Mouse (Mus musculus) limb, embryonic 11.5 days (tissue): ENCODE results near the gene Prdm12. TPM values are rescaled to one million over a fixed set of nuclear protein-coding genes. Genes with fewer than 3 reads are reported as not detected.
A peak's percentile ranks its signal among the peaks of the same experiment; 100 is the strongest.

Experiments used
- ATAC-seq: fragments of 200-750 bp; cut with Nextera tagmentation; 2 replicates; pipeline ENCODE4 v1.8.0; 2017; ENCODE audit warnings: low read depth; ENCODE audit not compliant: insufficient number of reproducible peaks, low FRiP score, low TSS enrichment
- DNase-seq: peaks from one replicate; pipeline ENCODE4 v3.0.0-alpha.2; 2015; ENCODE audit warnings: low spot score
- H3K27ac ChIP-seq: fragments of 300-500 bp; sonication (generic); replicated peaks from 2 replicates; pipeline ENCODE4 v1.5.1; 2014; ENCODE audit warnings: low read depth, mild to moderate bottlenecking, low read length
- H3K27me3 ChIP-seq: fragments of 300-500 bp; sonication (generic); 2 replicates; pipeline ENCODE4 v1.6.1; 2014; ENCODE audit warnings: mild to moderate bottlenecking, low read length, mixed read lengths; ENCODE audit not compliant: control insufficient read depth, insufficient read depth
- H3K36me3 ChIP-seq: fragments of 300-500 bp; sonication (generic); 2 replicates; pipeline ENCODE4 v1.6.1; 2014; ENCODE audit warnings: mild to moderate bottlenecking, low read length, moderate library complexity, mixed read lengths; ENCODE audit not compliant: control insufficient read depth, insufficient read depth
- H3K4me1 ChIP-seq: fragments of 300-500 bp; sonication (generic); 2 replicates; pipeline ENCODE4 v1.6.1; 2014; ENCODE audit warnings: low read length, mixed read lengths; ENCODE audit not compliant: control insufficient read depth, insufficient read depth
- H3K4me2 ChIP-seq: fragments of 300-500 bp; sonication (generic); 2 replicates; pipeline ENCODE4 v1.6.1; 2014; ENCODE audit warnings: low read depth, mild to moderate bottlenecking, moderate library complexity; ENCODE audit not compliant: severe bottlenecking
- H3K4me3 ChIP-seq: fragments of 300-500 bp; sonication (generic); 2 replicates; pipeline ENCODE4 v1.5.1; 2014; ENCODE audit warnings: low read depth, low read length
- H3K9ac ChIP-seq: fragments of 300-500 bp; sonication (generic); 2 replicates; pipeline ENCODE4 v1.6.1; 2014; ENCODE audit warnings: mild to moderate bottlenecking, low read length
- H3K9me3 ChIP-seq: fragments of 300-500 bp; sonication (generic); 2 replicates; pipeline ENCODE4 v1.6.1; 2016; ENCODE audit warnings: low read length; ENCODE audit not compliant: control insufficient read depth
- WGBS: fragments of 180-500 bp; shearing (Covaris S2); extraction: QIAGEN DNeasy Blood & Tissue Kit; methylation state at CpG from one replicate; pipeline ENCODE4 v1.1.7; 2014; 5-methylcytosine and 5-hydroxymethylcytosine counted together
- polyA plus RNA-seq: library from polyadenylated mRNA; unstranded; fragments of >200 nt; fragmentation: Nextera tagmentation; extraction: Ambion mirVana; gene quantifications from 2 replicates; pipeline ENCODE4 v1.2.1, GENCODE M21; 2014

Prdm12 gene
- polyA plus RNA-seq, 1 experiment from 2014 or later, result 0.09 TPM

- Histone ChIP-seq H3K4me1 (no peaks in the 10 kb centered on the region), H3K9me3 (no peaks in the 10 kb centered on the region), H3K27me3 (no peaks in the 10 kb centered on the region), H3K4me2 (no peak overlapping the region), H3K36me3 (peaks cover 13% of the 10 kb centered on the region), H3K4me3 (no peak overlapping the region), H3K27ac (no peak overlapping the region), H3K9ac (no peak overlapping the region)
- 85% methylated on average over 14 of the region's 14 CpGs for WGBS
- ATAC-seq (no peak), DNase-seq (no peak)
Measured at GRCm38 (mm10) chr2:31618484-31619161, 21.2 kb upstream of the Prdm12 start.

- Histone ChIP-seq H3K4me2 (no peak overlapping the region), H3K36me3 (peaks cover 8% of the 10 kb centered on the region; the same call in 1 of the 2 replicates), H3K27ac (no peak overlapping the region), H3K9ac (no peak overlapping the region), H3K9me3 (no peaks in the 10 kb centered on the region), H3K4me1 (no peaks in the 10 kb centered on the region), H3K27me3 (no peaks in the 10 kb centered on the region), H3K4me3 (no peak overlapping the region)
- DNase-seq (no peak), ATAC-seq (no peak)
- 91% methylated on average over 6 of the region's 6 CpGs for WGBS
Measured at GRCm38 (mm10) chr2:31619208-31619607, 20.6 kb upstream of the Prdm12 start.

GRCm38 (mm10) chr2:31633531-31633930 lies 6.3 kb upstream of the Prdm12 start:
- H3K4me2 ChIP-seq, result no peak overlapping the region
- no peak overlapping the region for H3K27ac ChIP-seq
- WGBS, result 69% methylated on average over 3 of the region's 3 CpGs
- no peak overlapping the region for H3K4me3 ChIP-seq
- DNase-seq, result no peak
- peaks cover 62% of the 10 kb centered on the region for H3K27me3 ChIP-seq
- no peaks in the 10 kb centered on the region for H3K36me3 ChIP-seq
- ATAC-seq, result no peak
- H3K4me1 ChIP-seq, result no peaks in the 10 kb centered on the region
- no peak overlapping the region for H3K9ac ChIP-seq
- no peaks in the 10 kb centered on the region; the same call in 1 of the 2 replicates for H3K9me3 ChIP-seq

GRCm38 (mm10) chr2:31635281-31636137 lies 4.3 kb upstream of the Prdm12 start:
- Histone ChIP-seq H3K4me1 (no peaks in the 10 kb centered on the region), H3K4me3 (peak overlapping the region; percentile 0; the same call in 1 of the 2 replicates), H3K27ac (no peak overlapping the region), H3K9me3 (no peaks in the 10 kb centered on the region; the same call in 1 of the 2 replicates), H3K27me3 (peaks cover 82% of the 10 kb centered on the region), H3K36me3 (no peaks in the 10 kb centered on the region), H3K4me2 (peak overlapping the region; percentile 34), H3K9ac (no peak overlapping the region)
- under 1% methylated on average over 52 of the region's 52 CpGs for WGBS
- DNase-seq (peak; percentile 56), ATAC-seq (no peak)

GRCm38 (mm10) chr2:31636138-31636741 lies 3.6 kb upstream of the Prdm12 start:
- under 1% methylated on average over 48 of the region's 48 CpGs for WGBS
- H3K4me3 ChIP-seq, result peak overlapping the region; percentile 21
- H3K27ac ChIP-seq, result no peak overlapping the region
- no peak overlapping the region for H3K9ac ChIP-seq
- ATAC-seq, result no peak
- DNase-seq, result peak; percentile 62
- H3K27me3 ChIP-seq, result peaks cover 89% of the 10 kb centered on the region
- H3K4me2 ChIP-seq, result peak overlapping the region; percentile 34
- H3K4me1 ChIP-seq, result no peaks in the 10 kb centered on the region
- no peaks in the 10 kb centered on the region; the same call in 1 of the 2 replicates for H3K9me3 ChIP-seq
- no peaks in the 10 kb centered on the region for H3K36me3 ChIP-seq

- H3K4me2 ChIP-seq, result peak overlapping the region; percentile 34
- DNase-seq (no peak), ATAC-seq (no peak)
- whole genome bisulfite sequencing, result 0% methylated on average over 35 of the region's 35 CpGs
- no peaks in the 10 kb centered on the region; the same call in 1 of the 2 replicates for H3K9me3 ChIP-seq
- H3K4me1 ChIP-seq, result no peaks in the 10 kb centered on the region
- peaks cover 94% of the 10 kb centered on the region for H3K27me3 ChIP-seq
- H3K36me3 ChIP-seq, result no peaks in the 10 kb centered on the region
- H3K4me3 ChIP-seq, result peak overlapping the region; percentile 21
- no peak overlapping the region for H3K9ac ChIP-seq
- no peak overlapping the region for H3K27ac ChIP-seq
Measured at GRCm38 (mm10) chr2:31636742-31637141, 3.1 kb upstream of the Prdm12 start.

GRCm38 (mm10) chr2:31637311-31637710 lies 2.5 kb upstream of the Prdm12 start:
- DNase-seq, result peak; percentile 54
- Histone ChIP-seq H3K9me3 (no peaks in the 10 kb centered on the region; the same call in 1 of the 2 replicates), H3K4me1 (no peaks in the 10 kb centered on the region), H3K27ac (no peak overlapping the region), H3K9ac (no peak overlapping the region), H3K27me3 (peaks cover 98% of the 10 kb centered on the region), H3K4me3 (no peak overlapping the region), H3K4me2 (no peak overlapping the region), H3K36me3 (no peaks in the 10 kb centered on the region)
- ATAC-seq, result no peak
- WGBS, result 1% methylated on average over 12 of the region's 12 CpGs

- Histone ChIP-seq H3K4me3 (no peak overlapping the region), H3K27me3 (peaks cover 98% of the 10 kb centered on the region), H3K4me1 (no peaks in the 10 kb centered on the region), H3K36me3 (no peaks in the 10 kb centered on the region), H3K27ac (no peak overlapping the region), H3K9ac (no peak overlapping the region), H3K9me3 (no peaks in the 10 kb centered on the region; the same call in 1 of the 2 replicates), H3K4me2 (no peak overlapping the region)
- under 1% methylated on average over 22 of the region's 22 CpGs for WGBS
- no peak for ATAC-seq
- DNase-seq, result peak; percentile 72
Measured at GRCm38 (mm10) chr2:31637807-31638206, 2.0 kb upstream of the Prdm12 start.
